Mouse (Mus musculus): ENCODE results near the gene Acox2.

GRCm38 (mm10) chr14:8220306-8220705 is 38.8 kb downstream of the Acox2 start:
- TF ChIP-seq GATA1 (IDR thresholded peaks at IDR 0.05; ENCODE audit: borderline replicate concordance, low read length) (no peak), FLI1 (IDR thresholded peaks at IDR 0.05; ENCODE audit: low read length) (no peak)
